Mouse (Mus musculus) MEL (cell line): ENCODE data around the gene Aqp7. TPM values are rescaled to one million over a fixed set of nuclear protein-coding genes. Genes with fewer than 3 reads are reported as not detected.

Experiments
- DNase-seq: peaks from one replicate; pipeline ENCODE4 v3.0.0; 2011; ENCODE audit warnings: low read depth, low spot score
- H3K27ac ChIP-seq: 2 replicates; pipeline ENCODE4 v1.5.1; 2012; ENCODE audit warnings: low read depth, mild to moderate bottlenecking, control low read depth, low read length, moderate library complexity; ENCODE audit not compliant: control insufficient read depth
- H3K27me3 ChIP-seq, 2 experiments: fragments of 150-350 bp in 1 of 2; sonication (generic) in 1 of 2; 2 replicates each; pipeline ENCODE4 v1.6.1; 2012; ENCODE audit warnings: low read length in 2 of 2, mild to moderate bottlenecking in 2 of 2, improper control_type of control experiment in 1 of 2, moderate library complexity in 1 of 2; ENCODE audit not compliant: insufficient read depth in 2 of 2, control insufficient read depth in 1 of 2
- H3K36me3 ChIP-seq, 2 experiments: 2 replicates each; pipeline ENCODE4 v1.6.1; 2012 to 2014; ENCODE audit warnings: low read length in 2 of 2, improper control_type of control experiment in 1 of 2, inconsistent platforms in 1 of 2, mild to moderate bottlenecking in 1 of 2; ENCODE audit not compliant: insufficient read depth in 2 of 2, control insufficient read depth in 1 of 2
- H3K4me1 ChIP-seq, 2 experiments: fragments of 150-350 bp in 1 of 2; sonication (generic) in 1 of 2; 2 replicates each; pipeline ENCODE4 v1.6.1; 2012; ENCODE audit warnings: low read length in 2 of 2, improper control_type of control experiment in 1 of 2, mild to moderate bottlenecking in 1 of 2; ENCODE audit not compliant: insufficient read depth in 2 of 2, control insufficient read depth in 1 of 2
- H3K4me3 ChIP-seq, 2 experiments: fragments of 150-350 bp in 1 of 2; sonication (generic) in 1 of 2; 2 replicates each; pipeline ENCODE4 v1.5.1; 2012; ENCODE audit warnings: low read depth in 2 of 2, low read length in 2 of 2, mild to moderate bottlenecking in 2 of 2, moderate library complexity in 2 of 2, control low read depth in 1 of 2, improper control_type of control experiment in 1 of 2; ENCODE audit not compliant: control insufficient read depth in 1 of 2, insufficient read depth in 1 of 2
- H3K79me2 ChIP-seq: 2 replicates; pipeline ENCODE4 v1.6.1; 2012; ENCODE audit warnings: mild to moderate bottlenecking, low read length, moderate library complexity; ENCODE audit not compliant: control insufficient read depth, poor library complexity, insufficient read depth
- H3K9ac ChIP-seq: 2 replicates; pipeline ENCODE4 v1.6.1; 2012; ENCODE audit warnings: low read depth, mild to moderate bottlenecking, control low read depth, low read length, moderate library complexity; ENCODE audit not compliant: control insufficient read depth, poor library complexity, severe bottlenecking
- H3K9me3 ChIP-seq: fragments of 150-350 bp; sonication (generic); replicated peaks from 2 replicates; pipeline ENCODE4 v1.6.1; 2012; ENCODE audit warnings: mild to moderate bottlenecking, low read length, improper control_type of control experiment, moderate library complexity; ENCODE audit not compliant: insufficient read depth
- BHLHE40 ChIP-seq: IDR thresholded peaks from 2 replicates; pipeline ENCODE4 v1.6.1; 2012; ENCODE audit warnings: low read depth, mild to moderate bottlenecking, inconsistent platforms, low read length, improper control_type of control experiment, borderline replicate concordance
- ETS1 ChIP-seq: IDR thresholded peaks from 2 replicates; pipeline ENCODE4 v1.6.1; 2012; ENCODE audit warnings: low read depth, mild to moderate bottlenecking, inconsistent platforms, low read length, improper control_type of control experiment, moderate library complexity
- JUND ChIP-seq: IDR thresholded peaks from 2 replicates; pipeline ENCODE4 v1.6.1; 2011; ENCODE audit warnings: low read depth, mild to moderate bottlenecking, improper control_type of control experiment, low read length
- KAT2A ChIP-seq: conservative IDR thresholded peaks from 2 replicates; pipeline ENCODE4 v1.6.1; 2012; ENCODE audit warnings: low read depth, low read length, improper control_type of control experiment, inconsistent platforms
- MAFK ChIP-seq: IDR thresholded peaks from 2 replicates; pipeline ENCODE4 v1.6.1; 2011; ENCODE audit warnings: low read depth, mild to moderate bottlenecking, low read length, improper control_type of control experiment, borderline replicate concordance
- MYC ChIP-seq: IDR thresholded peaks from 2 replicates; pipeline ENCODE4 v1.6.1; 2011; ENCODE audit warnings: low read depth, mild to moderate bottlenecking, low read length, improper control_type of control experiment, moderate library complexity
- POLR2AphosphoS2 ChIP-seq: IDR thresholded peaks from 2 replicates; pipeline ENCODE4 v1.6.1; 2011; ENCODE audit warnings: low read length, improper control_type of control experiment
- POLR2AphosphoS5 ChIP-seq: IDR thresholded peaks from 2 replicates; pipeline ENCODE4 v1.6.1; 2012; ENCODE audit warnings: low read depth, borderline replicate concordance, mild to moderate bottlenecking, inconsistent platforms, low read length, moderate library complexity, mixed read lengths
- RAD21 ChIP-seq: IDR thresholded peaks from 2 replicates; pipeline ENCODE4 v1.6.1; 2011; ENCODE audit warnings: mild to moderate bottlenecking, low read depth, low read length, improper control_type of control experiment
- RCOR1 ChIP-seq: IDR thresholded peaks from 2 replicates; pipeline ENCODE4 v1.6.1; 2012; ENCODE audit warnings: low read depth, mild to moderate bottlenecking, inconsistent platforms, low read length, improper control_type of control experiment
- SIN3A ChIP-seq: IDR thresholded peaks from 2 replicates; pipeline ENCODE4 v1.6.1; 2012; ENCODE audit warnings: low read length, improper control_type of control experiment, inconsistent platforms
- TBP ChIP-seq: IDR thresholded peaks from 2 replicates; pipeline ENCODE4 v1.8.0; 2011; ENCODE audit warnings: low read depth, low read length, improper control_type of control experiment
- USF1 ChIP-seq: IDR thresholded peaks from 2 replicates; pipeline ENCODE4 v1.6.1; 2014; ENCODE audit warnings: low read depth, mild to moderate bottlenecking, inconsistent platforms, low read length, improper control_type of control experiment, moderate library complexity
- ZC3H11A ChIP-seq: IDR thresholded peaks from 2 replicates; pipeline ENCODE4 v1.6.1; 2012; ENCODE audit warnings: low read depth, mild to moderate bottlenecking, inconsistent platforms, low read length, improper control_type of control experiment
- ZMIZ1 ChIP-seq: IDR thresholded peaks from 2 replicates; pipeline ENCODE4 v1.6.1; 2012; ENCODE audit warnings: low read depth, mild to moderate bottlenecking, inconsistent platforms, low read length, improper control_type of control experiment, moderate library complexity
- ZNF384 ChIP-seq: IDR thresholded peaks from 2 replicates; pipeline ENCODE4 v1.6.1; 2012; ENCODE audit warnings: low read depth, mild to moderate bottlenecking, inconsistent platforms, low read length, improper control_type of control experiment
- polyA plus RNA-seq, 2 experiments: library from polyadenylated mRNA; stranded (reverse) in 1 of 2; unstranded in 1 of 2; fragments of >175 nt in 1 of 2; fragments of >200 nt in 1 of 2; gene quantifications; 2 replicates each; pipeline versions ENCODE4 v1.2.1 to v1.2.4; 2012; ENCODE audit warnings: low replicate concordance in 2 of 2, low read depth in 1 of 2; ENCODE audit not compliant: insufficient read length in 2 of 2, insufficient read depth in 1 of 2, missing spikeins in 1 of 2
- total RNA-seq: library from RNA; depleted of rRNA; stranded (reverse); fragments of 300-350 nt; gene quantifications from 2 replicates; pipeline ENCODE4 v1.2.3, GENCODE M21; 2012

Aqp7 gene
- total and polyA plus RNA-seq, 3 experiments: 0.06 TPM; not detected in 2

GRCm38 (mm10) chr4:41074461-41074860, 26.5 kb upstream of the Aqp7 start:
- no peaks in the 10 kb centered on the region for H3K27me3 ChIP-seq
- H3K9me3 ChIP-seq: no peaks in the 10 kb centered on the region
- H3K27ac ChIP-seq: no peak overlapping the region
- H3K4me1 ChIP-seq: peaks cover 6 to 18% of the 10 kb centered on the region in 2 experiments; a peak in 3 of 4 replicates
- DNase-seq: no peak
- H3K4me3 ChIP-seq: no peak overlapping the region
- H3K36me3 ChIP-seq: peaks cover 0 to 6% of the 10 kb centered on the region in 2 experiments; a peak in 2 of 4 replicates
- H3K79me2 ChIP-seq: no peaks in the 10 kb centered on the region
- H3K9ac ChIP-seq: no peak overlapping the region
- TF ChIP-seq USF1: no peak
- TF ChIP-seq RCOR1: no peak
- TF ChIP-seq SIN3A: no peak
- no peak for TF ChIP-seq KAT2A

- DNase-seq: peak; percentile 71
- TF ChIP-seq POLR2AphosphoS5: no peak
- peak; percentile 61 for TF ChIP-seq TBP
- no peak for TF ChIP-seq USF1
- peak; percentile 86 for TF ChIP-seq ZNF384
- no peak for TF ChIP-seq RAD21
- Histone ChIP-seq H3K4me3 (peak overlapping the region; percentile 32 to 50), H3K27me3 (no peaks in the 10 kb centered on the region), H3K9me3 (no peaks in the 10 kb centered on the region), H3K79me2 (no peaks in the 10 kb centered on the region), H3K9ac (peak overlapping the region; percentile 39), H3K36me3 (peaks cover 0 to 2% of the 10 kb centered on the region in 2 experiments; a peak in 1 of 4 replicates), H3K4me1 (peaks cover under 1 to 8% of the 10 kb centered on the region in 2 experiments; a peak in 3 of 4 replicates), H3K27ac (peak overlapping the region; percentile 17; the same call in 1 of the 2 replicates)
Observed at GRCm38 (mm10) chr4:41073008-41073817, 25.3 kb upstream of the Aqp7 start.

GRCm38 (mm10) chr4:41071500-41072429, 23.8 kb upstream of the Aqp7 start:
- Histone ChIP-seq H3K4me3 (no peak overlapping the region), H3K9ac (no peak overlapping the region)
- peak; percentile 36; the same call in 1 of the 2 replicates for TF ChIP-seq MAFK
- no peak for TF ChIP-seq USF1
- no peak for TF ChIP-seq ETS1
- no peak for TF ChIP-seq ZC3H11A
- no peak for TF ChIP-seq BHLHE40
- TF ChIP-seq RCOR1: peak; percentile 44; the same call in 1 of the 2 replicates
- no peak for TF ChIP-seq MYC
- TF ChIP-seq POLR2AphosphoS5: no peak
- no peak for TF ChIP-seq ZMIZ1
- TF ChIP-seq ZNF384: no peak
- TF ChIP-seq JUND: no peak
- TF ChIP-seq POLR2AphosphoS2: no peak

More at GRCm38 (mm10) chr4:41071500-41072429, 23.8 kb upstream of the Aqp7 start:
- Histone ChIP-seq H3K9me3 (no peaks in the 10 kb centered on the region), H3K36me3 (no peaks in the 10 kb centered on the region), H3K27me3 (no peaks in the 10 kb centered on the region), H3K4me1 (peaks cover 0 to 5% of the 10 kb centered on the region in 2 experiments; a peak in 2 of 4 replicates), H3K79me2 (no peaks in the 10 kb centered on the region), H3K27ac (no peak overlapping the region)
- no peak for DNase-seq
